Mouse (Mus musculus) layer of hippocampus, adult 11-12 months (tissue): ENCODE measurements around the gene Rell1.

Experiments
- DNase-seq: peaks from one replicate; pipeline ENCODE4 v3.0.0; 2022; ENCODE audit warnings: low spot score

The Rell1 gene

DNA sequence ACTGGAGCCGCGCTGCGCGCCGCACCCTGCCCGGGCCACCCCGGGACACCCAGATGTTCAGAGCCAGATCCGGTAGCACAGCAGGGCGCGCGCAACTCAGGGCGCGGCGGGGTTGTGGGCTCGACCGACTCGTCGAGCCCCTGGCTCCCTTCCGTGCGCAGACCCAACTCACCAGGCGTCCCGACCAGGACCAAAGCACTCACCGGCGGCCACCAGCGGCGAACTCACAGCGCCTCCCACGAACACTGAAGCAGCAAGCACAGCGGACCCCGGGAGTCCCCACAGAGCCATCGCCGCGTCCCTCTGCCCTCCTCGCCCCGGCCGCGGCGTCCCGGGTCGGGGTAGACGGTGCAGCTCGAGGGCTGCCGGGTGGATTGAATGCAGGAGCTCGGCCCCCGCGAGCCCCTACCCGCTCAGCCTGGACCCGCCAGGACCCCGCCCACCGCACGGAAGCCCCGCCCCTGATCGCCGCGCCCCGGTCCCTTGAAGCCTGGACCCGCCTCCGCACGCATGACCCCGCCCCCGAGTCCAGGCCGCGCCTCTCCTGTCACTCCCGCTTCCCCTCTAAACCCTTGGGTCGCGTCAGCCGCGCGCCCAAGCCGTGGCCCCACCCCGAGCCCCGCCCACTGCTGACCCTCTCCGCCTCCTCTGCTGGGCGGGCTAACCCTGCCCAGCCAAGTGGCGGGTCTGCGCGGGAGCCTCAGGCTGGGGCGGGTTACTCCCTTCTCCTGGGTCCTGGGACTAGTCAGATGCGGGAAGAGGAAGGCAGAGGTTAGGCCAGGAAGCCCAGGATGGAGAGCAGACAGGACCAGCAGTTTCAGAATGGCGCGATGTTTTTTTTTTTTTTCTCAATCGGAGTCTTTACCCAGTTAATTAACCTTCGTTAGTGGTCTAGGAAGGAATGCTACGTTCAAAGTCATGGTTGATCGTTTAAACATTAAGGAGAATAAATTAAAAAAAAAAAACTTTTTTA is at the start of gene Rell1:
TSS of gene Rell1 (minus strand) at position 455 of the 973 bp plus-strand sequence.
- DNase-seq, result peak; percentile 96

DNA sequence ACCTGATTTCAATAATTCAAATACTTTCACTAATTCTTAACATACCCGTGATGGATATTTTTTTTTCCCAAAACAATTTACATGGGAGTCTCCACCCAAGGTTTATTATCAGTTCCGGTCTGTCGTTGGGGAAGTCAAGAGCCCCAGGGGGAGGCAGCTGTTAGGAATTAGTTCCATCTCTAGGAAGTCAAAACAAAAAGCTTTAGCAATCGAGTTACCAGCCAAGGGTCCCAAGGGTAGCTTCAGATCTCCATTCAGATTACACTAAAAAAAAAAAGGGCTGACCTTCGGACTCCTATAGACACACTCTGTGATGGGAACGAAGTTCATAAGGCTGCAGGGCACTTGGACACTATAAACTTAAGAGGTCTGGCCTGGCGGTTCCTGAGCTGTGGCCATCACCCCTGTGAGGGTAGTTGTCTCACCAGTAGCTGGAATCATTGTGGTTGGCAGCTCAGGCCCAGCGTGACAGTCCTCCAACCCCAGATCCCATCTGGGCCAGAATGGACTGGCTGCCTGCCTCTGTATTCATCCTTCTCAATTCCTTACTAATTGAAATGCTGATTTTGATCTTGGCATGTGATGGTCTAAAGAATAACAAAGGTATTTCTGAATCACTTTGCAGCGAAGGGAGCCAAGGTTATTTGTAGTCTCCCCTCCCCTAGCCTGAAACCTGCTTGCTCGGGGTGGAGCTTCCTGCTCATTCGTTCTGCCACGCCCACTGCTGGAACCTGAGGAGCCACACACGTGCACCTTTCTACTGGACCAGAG is 44.1 kb upstream of the Rell1 start:
- no peak for DNase-seq

DNA sequence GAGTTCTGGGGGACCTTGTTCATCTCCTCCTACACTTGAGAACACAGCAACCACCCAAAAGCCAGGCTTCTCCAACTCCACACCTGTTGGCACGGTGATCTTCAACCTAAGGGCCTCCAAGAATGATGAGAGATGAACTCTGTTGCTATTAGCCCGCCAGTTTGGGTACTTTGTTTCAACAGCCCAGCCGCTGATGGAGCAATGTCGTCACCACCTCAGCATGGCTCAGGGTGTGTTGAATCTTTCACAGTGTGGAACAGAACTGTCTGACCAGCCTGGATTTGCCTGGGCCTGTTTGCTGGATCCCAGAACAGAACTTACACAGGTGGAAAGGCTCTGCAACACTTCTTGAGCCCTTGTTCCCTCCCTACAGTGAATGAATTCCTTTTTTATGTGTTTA is 37.9 kb upstream of the Rell1 start:
- no peak for DNase-seq

DNA sequence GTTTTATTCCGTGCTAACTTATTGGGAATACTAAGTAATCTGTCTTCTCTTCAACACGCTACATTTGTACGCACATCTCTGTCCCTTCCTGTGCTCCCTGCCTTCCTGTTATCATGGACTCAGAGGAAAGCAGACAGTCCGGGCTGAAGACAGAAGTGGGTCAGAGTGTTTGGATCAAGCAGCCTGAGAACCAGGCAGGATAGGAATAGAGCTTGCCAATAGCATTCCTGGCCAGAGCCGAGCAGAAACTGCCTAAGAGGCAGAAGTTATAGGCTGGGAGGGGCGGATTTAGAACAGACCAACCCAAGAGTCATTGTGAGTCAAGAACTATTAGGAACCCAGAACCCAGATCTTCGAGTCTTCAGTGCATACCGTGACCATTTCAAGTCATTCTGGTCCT is 34.6 kb upstream of the Rell1 start:
- DNase-seq, result no peak

DNA sequence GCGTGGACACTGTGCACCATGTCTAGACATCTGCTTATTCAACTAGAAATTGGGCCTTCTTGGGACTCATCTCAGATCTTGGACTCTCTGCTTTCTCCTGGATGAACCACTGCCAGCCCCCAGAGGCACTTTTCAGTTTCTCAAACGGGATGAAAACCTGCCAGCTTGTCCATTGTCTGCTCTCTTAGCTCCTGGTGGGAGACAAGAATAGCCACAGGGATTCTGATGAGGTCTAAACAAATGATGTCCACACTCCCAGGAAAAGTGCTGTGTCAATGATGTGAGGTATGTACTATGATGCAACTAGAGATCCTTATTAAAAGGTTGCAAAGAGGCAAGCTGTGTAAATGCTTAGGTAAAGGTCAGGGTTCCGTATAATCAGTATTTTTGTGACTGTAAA is 25.2 kb upstream of the Rell1 start:
- no peak for DNase-seq

DNA sequence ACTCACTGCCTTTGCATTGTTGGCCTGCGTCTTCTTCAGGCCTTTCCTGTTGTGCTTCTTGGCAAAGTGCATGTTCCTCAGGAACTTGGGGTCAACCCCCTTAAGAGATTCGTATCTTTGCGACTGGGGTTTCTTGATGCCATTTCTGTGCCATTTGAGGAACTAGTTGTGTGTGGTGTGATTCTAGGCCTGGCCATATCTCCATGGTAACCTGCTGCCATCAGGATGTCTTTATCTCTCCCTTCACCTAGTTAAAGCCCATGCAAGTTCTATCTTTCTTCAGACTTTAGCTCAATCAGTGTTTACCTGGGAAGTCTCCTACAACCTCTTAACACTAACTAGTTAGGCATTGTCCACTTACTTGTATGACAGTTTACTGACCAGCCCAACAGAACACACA is 22.0 kb upstream of the Rell1 start:
- no peak for DNase-seq

DNA sequence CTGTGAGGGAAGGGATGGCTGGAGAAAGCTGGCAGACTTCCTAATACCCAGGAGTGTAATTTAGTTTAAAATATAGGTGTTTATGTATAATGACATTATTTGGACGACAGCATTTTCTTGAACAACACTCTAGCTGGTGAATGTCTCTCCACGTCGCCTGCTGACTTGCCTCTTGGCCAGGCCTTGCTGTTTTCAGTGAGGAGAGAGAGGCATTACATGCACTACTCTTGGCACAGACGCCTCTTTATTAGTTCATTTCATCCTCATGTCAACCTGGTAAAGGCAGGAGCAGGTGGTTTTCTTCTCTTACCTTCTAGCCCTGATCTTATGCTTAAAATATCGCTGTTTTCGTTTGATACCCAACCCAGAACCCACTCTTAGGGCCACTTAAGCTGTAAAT is 17.6 kb upstream of the Rell1 start:
- no peak for DNase-seq

DNA sequence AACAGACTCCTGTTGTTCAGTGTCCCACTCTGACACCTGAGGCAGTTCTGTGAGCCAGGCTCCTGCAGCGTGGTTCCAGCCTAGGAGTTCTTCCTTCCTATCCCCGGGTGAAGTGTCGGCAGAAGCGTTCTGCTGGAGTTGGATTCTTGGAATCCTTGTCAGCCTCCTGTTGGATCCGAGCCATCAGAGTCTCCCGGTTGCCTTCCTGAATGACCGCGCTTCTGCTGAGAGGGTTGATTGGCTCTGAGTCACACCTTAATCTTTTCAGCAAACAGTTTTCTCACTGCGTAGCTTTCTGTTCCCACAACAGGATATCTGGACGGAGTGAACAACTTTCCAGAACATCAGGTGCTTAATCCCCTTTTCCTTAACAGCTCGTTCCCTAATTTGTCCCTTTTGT is 13.6 kb upstream of the Rell1 start:
- no peak for DNase-seq

DNA sequence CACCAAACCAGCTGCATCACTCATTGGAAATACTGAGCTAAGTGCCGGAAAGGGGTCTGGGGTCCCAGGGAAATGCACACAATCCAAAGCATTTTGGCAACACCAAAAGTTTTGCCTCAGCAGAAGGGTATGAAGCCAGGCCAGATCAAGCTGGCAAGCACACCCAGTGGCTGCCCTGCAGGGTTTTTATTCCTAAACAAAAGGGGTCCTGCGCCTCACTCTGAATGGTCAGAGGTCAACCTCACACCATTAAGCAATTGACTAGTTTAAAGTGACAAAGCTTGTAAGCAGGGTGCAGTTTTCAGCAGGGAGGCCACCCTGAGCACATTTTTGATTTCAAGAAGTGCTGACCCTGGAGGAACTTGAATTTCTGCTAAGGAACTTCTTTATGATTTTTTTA is 2.3 kb upstream of the Rell1 start:
- DNase-seq, result no peak

DNA sequence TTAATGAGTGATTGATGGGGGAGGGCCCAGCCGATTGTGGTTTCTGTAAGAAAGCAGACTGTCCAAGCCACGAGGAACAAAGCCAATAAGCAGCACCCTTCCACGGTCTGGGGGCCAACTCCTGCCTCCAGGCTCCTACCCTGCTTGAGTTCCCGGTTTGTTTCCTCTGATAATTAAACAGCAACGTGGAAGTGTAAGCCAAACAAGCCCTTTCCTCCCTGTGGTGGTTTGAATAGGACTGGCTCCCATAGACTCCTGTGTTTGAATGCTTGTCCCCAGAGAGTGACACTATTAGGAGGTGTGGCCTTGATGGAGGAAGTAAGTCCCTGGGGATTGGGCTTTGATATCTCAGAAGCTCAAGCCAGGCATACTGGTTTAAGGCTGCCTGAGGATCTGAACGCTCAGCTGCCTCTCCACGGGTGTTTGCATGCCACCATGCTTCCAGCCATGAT is 1.6 kb upstream of the Rell1 start:
- no peak for DNase-seq

DNA sequence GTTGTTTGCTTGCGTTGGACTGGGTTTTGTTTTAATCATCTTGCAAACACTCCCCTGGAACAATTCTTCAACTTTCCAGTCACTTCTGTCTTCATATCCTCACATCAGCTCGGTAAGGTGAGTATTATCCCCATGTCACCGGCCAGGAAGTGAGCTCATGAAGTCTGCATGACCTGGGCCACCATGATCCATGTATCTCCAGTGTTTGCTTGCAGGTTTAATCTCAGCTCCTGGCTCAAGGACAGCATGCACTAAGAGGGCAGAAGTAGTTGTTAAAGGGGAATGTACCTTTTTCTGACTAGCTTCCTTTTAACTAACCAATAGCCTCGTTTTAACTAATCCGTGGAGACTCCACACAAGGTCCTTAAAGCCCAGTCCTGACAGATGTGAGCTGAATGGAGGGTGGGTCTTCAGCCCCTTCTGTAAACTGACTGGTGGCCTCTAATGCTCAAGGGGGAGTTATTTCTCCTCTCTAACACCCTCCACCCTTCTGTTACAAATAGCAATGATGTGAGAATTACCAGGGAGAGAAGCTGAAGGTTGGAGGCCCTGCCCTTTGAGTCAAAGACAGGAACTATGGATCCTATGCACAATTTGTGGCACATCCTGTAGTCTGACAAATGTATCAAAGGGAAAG is 897 bp upstream of the Rell1 start:
- no peak for DNase-seq

DNA sequence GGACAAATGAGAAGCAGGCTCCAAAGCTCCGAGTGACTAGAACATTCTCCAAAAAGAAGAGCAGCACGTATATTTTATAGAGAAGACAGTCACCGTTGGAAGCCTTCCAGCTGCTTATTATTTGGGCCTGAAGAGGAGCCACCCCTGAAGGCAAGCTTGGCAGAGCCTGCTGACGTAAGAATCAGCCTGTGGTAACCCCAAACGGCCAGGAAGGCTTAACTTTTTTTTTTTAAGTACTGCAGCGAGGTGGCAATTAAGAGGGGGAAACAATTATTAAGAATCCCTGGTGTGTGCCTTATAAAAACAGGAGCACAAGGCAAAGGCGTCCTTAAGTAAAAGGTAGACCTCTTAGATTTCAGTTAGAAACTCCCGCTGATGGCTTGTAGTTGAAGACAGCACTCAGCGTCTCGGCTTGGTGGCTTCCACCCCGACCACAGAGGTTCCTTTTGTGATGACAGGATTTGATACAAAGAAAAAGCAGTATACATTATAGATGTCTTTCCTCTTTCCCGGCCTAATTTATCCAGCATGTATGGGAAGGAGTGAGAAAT is 1.0 kb downstream of the Rell1 start:
- DNase-seq, result no peak

DNA sequence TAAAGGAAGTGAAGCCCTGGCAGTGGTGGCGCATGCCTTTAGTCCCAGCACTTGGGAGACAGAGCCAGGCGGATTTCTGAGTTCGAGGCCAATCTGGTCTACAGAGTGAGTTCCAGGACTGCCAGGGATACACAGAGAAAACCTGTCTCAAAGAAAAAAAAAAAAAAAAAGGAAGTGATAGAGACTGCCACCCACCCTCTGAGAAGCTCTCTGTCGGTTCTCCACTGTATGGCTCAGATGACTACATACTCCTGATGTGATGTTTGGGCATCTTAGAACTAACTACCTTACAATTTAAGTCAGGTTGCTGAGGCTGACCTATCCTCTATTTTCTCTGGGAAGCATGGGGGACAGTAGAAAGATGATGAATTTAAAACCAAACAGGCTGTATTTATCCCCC is 2.3 kb downstream of the Rell1 start:
- no peak for DNase-seq

DNA sequence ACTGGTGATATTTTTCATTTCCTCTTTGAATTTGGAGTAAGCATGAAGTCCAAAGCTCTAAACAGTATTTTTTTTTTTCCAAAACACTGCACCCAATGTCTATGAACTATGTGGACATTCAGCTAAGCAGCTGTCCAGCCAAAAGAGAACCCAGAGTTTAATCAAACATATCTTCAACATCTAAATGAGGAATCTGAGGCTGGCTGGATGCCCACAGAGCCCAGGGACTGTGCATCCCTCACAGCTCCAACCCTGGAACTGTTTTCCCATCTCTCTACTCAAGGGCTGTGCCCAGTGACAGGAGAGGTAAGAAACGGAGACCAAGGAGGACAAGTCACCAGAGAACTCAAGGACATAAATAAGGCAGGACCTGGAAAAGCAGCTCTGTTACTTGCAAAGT is 2.8 kb downstream of the Rell1 start:
- no peak for DNase-seq

DNA sequence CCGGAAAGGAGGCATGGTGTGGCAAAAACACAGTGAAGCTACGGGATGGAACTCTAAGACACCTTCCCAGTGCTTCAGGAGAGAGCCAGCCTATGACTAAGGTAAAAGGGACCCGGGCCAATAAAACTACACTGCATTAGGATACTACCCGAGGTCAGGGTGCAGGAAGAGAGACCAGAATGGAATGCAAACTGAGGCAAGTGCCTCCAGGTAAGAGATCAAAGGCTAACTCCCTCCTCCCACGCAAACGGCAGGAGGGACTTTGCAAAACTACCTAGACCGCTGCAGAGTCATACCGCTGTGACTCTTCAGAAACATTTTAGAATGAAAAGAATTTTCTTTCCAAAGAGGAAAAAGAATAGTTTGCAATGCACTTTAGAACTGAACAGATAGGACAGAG is 4.1 kb downstream of the Rell1 start:
- DNase-seq, result no peak

DNA sequence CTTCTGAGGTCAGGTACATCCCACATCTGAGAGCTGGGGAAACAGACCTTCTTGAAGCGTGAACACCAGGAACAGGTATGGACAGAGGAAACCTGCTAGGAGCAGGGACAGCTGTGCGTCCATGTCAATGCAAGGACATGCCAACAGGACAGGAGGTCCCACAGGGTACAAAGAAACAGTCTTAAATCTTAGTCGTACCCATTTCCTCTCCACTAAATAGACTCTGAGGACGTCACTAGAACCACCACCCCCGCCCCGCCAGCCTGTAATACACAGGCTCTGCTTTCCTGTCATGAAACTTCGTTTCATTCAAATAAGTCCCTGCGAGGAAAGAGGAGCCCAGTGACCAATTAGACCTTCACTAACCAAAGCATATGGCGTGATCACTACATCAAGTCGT is 7.0 kb downstream of the Rell1 start:
- DNase-seq, result no peak

DNA sequence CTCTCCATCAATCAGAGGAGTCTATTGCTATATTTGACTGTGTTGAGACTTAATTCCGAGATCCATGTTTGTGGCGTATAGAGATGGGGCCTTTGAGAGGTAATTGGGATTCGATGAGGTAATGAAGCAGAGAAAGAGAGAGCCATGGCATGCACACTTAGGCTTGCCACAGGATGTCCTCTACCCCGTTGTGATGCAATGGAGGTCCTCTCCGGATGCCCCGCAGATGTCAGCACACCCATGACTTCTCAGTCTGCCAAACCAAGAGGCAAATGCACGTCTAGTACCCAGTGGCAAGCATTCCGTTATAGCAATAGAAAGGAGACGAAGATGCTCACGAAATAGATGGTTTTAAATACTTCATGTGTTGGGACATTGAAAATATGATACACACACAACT is 8.1 kb downstream of the Rell1 start:
- DNase-seq, result no peak

DNA sequence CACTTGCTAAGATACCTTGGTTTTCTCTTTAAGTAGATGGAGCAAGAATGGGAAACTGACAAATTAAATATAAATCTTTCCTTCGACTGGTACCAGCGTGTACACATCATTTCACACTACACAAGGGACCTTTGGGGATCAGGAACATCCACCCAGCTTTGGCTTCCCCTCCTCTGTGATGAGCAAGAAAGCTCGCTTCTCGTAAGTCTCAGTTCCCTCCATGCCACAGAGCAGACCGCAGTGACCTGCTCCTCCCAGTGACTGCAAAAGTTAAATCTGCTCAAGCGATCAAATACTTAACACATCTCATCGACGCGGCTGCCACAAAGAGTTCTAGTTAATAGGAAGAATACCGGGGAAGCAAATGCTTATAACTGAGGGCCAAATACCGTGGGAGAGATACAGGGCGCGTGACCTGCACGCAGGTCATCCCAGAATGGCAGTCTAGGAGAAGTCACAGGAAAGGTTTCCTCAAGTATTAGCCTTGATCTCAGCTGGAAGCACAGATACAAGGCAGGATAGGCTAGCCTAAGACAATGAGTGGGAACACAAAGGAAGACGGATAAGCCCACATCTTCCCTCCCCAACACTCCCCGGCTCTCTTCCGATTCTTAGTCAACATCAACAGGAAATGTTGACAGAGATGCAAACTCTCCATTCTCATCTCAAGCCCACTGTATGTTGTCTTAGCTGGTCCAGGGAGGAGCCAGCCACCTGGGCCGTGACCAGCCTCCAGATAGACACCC is 9.6 kb downstream of the Rell1 start:
- no peak for DNase-seq

DNA sequence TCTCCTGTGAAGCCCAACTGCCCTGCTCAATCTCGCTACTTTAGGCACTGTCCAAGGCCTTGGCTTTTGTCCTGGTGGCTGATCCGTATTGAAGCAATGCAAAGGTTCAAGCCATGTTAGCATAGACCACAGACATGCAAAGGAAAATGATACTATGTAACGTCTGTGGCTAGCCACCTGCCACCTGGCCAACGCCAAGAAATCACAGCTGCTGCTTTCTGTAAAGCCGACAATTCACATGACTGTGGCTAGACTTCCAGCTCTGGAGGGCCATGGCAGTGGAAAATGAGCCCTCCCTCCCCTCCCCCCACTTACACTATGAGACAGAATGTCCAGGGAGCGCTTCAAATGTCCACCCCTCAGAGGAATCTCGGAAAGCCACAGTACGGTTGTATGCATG is 11.1 kb downstream of the Rell1 start:
- no peak for DNase-seq

DNA sequence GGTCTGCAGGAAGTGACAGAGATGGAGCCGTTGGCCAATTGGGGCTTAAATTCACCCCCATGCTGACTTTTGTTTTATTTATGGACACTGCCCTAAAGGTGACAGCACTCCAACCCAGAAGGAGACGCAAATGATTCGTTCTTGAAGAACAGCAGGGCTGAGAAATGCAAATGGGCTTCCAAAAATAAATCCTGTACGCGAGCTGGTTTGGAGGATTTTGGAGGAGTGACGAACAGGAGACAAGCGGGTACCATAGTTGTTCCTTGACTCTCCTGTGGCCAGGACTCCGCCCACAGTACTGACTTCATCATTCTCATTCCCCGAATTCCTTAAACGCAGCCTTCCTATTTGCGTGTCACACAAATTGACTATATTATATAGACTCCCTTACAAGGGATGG is 12.3 kb downstream of the Rell1 start:
- DNase-seq, result no peak

DNA sequence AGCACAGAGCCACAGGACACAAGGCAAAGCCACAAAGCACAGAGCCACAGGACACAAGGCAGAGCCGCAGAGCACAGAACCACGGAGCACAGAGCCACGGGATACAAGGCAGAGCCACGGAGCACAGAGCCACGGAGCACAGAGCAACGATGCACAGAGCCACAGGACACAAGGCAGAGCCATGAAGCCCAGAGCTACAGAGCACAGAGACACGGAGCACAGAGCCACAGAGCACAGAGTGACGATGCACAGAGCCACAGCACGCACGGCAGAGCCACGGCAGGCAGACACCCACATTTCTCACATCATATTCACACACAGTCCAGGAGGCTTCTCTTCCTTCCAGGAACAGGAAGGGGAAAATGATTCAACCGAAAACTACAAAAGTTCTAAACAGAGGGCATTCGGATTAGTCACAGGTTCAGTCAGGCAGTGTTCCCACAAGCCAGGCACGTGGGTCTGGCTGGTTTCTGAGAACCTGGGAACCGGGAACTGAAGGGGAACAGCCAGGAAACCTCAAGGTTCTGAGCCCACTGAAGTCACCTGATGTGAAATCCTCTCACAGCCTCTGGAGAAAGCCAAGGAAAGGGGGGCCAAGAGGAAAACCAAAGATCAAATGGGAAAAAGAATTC is 15.2 kb downstream of the Rell1 start:
- no peak for DNase-seq
